Mouse (Mus musculus) myocyte (in vitro differentiated cells): ENCODE data around the gene Grip2. TPM values are rescaled to one million over a fixed set of nuclear protein-coding genes. Genes with fewer than 3 reads are reported as not detected.

Source experiments
- H3K27me3 ChIP-seq: one replicate; pipeline ENCODE4 v1.6.1; 2011; ENCODE audit not compliant: control insufficient read depth, insufficient read depth, insufficient read length
- H3K36me3 ChIP-seq: one replicate; pipeline ENCODE4 v1.6.1; 2011; ENCODE audit not compliant: control insufficient read depth, insufficient read depth
- H3K4me2 ChIP-seq: one replicate; pipeline ENCODE4 v1.6.1; 2011; ENCODE audit warnings: low read depth, control low read depth
- H3K4me3 ChIP-seq: one replicate; pipeline ENCODE4 v1.5.1; 2011; ENCODE audit warnings: mild to moderate bottlenecking, control low read depth, moderate library complexity
- H3K79me2 ChIP-seq: one replicate; pipeline ENCODE4 v1.6.1; 2011; ENCODE audit not compliant: control insufficient read depth, insufficient read depth
- H3ac ChIP-seq: one replicate; pipeline ENCODE4 v1.6.1; 2011; ENCODE audit not compliant: control insufficient read depth, insufficient read length
- CEBPB ChIP-seq: IDR thresholded peaks from 2 replicates; pipeline ENCODE4 v1.6.1; 2011; ENCODE audit warnings: mild to moderate bottlenecking, moderate library complexity; ENCODE audit not compliant: poor library complexity, insufficient read depth, severe bottlenecking
- E2F4 ChIP-seq: IDR thresholded peaks from one replicate; pipeline ENCODE4 v1.6.1; 2011; ENCODE audit warnings: mild to moderate bottlenecking, control low read depth, moderate library complexity; ENCODE audit not compliant: insufficient read depth
- MAX ChIP-seq: IDR thresholded peaks from one replicate; pipeline ENCODE4 v1.6.1; 2011; ENCODE audit warnings: low read depth, mild to moderate bottlenecking, control low read depth
- MYOD1 ChIP-seq, 3 experiments: IDR thresholded peaks; one replicate each; pipeline ENCODE4 v1.6.1; 2011; ENCODE audit warnings: control low read depth in 2 of 3, low read depth in 2 of 3, mild to moderate bottlenecking in 2 of 3, moderate library complexity in 1 of 3; ENCODE audit not compliant: insufficient read length in 2 of 3, control insufficient read depth in 1 of 3
- MYOG ChIP-seq, 3 experiments: IDR thresholded peaks; one replicate each; pipeline ENCODE4 v1.6.1; 2011; ENCODE audit warnings: control low read depth in 2 of 3, low read depth in 2 of 3, mild to moderate bottlenecking in 2 of 3; ENCODE audit not compliant: insufficient read length in 2 of 3, control insufficient read depth in 1 of 3, insufficient read depth in 1 of 3
- POLR2A ChIP-seq: IDR thresholded peaks from one replicate; pipeline ENCODE4 v1.6.1; 2011; ENCODE audit warnings: low read depth, mild to moderate bottlenecking, control low read depth, moderate library complexity; ENCODE audit not compliant: insufficient read length
- POLR2AphosphoS2 ChIP-seq: IDR thresholded peaks from one replicate; pipeline ENCODE4 v1.6.1; 2011; ENCODE audit warnings: low read depth, control low read depth; ENCODE audit not compliant: insufficient read length
- REST ChIP-seq: IDR thresholded peaks from one replicate; pipeline ENCODE4 v1.6.1; 2011; ENCODE audit warnings: mild to moderate bottlenecking, control low read depth, moderate library complexity; ENCODE audit not compliant: insufficient read depth, insufficient read length
- SRF ChIP-seq: IDR thresholded peaks from one replicate; pipeline ENCODE4 v1.6.1; 2011; ENCODE audit warnings: low read depth; ENCODE audit not compliant: control insufficient read depth, insufficient read length
- TCF12 ChIP-seq: IDR thresholded peaks from one replicate; pipeline ENCODE4 v1.6.1; 2011; ENCODE audit warnings: mild to moderate bottlenecking, control low read depth; ENCODE audit not compliant: poor library complexity, insufficient read depth, severe bottlenecking
- TCF3 ChIP-seq: IDR thresholded peaks from one replicate; pipeline ENCODE4 v1.6.1; 2011; ENCODE audit warnings: low read depth, control low read depth; ENCODE audit not compliant: insufficient read length
- USF1 ChIP-seq: IDR thresholded peaks from one replicate; pipeline ENCODE4 v1.6.1; 2011; ENCODE audit warnings: low read depth, mild to moderate bottlenecking, control low read depth, moderate library complexity
- polyA plus RNA-seq: library from polyadenylated mRNA; unstranded; fragments of >200 nt; fragmentation: generic; extraction: Trizol; gene quantifications from one replicate; pipeline ENCODE4 v1.2.1, GENCODE M21; 2012; ENCODE audit warnings: missing spikeins

The Grip2 gene
- polyA plus RNA-seq, 1 experiment: 1.9 TPM

GRCm38 (mm10) chr6:91779206-91779605 lies 47.8 kb downstream of the Grip2 start:
- Histone ChIP-seq H3K36me3 (no peaks in the 10 kb centered on the region), H3K79me2 (no peaks in the 10 kb centered on the region), H3ac (no peak overlapping the region), H3K27me3 (peaks cover 73% of the 10 kb centered on the region), H3K4me2 (no peak overlapping the region), H3K4me3 (no peak overlapping the region)
- no peak for TF ChIP-seq CEBPB
- no peak for TF ChIP-seq TCF12
- TF ChIP-seq REST: no peak
- no peak for TF ChIP-seq POLR2A
- no peak for TF ChIP-seq MYOG (IDR thresholded peaks at IDR 0.05; ENCODE audit: control insufficient read depth in 1 of 3, insufficient read depth in 1 of 3, insufficient read length in 2 of 3, low read depth in 2 of 3)
- no peak for TF ChIP-seq MAX
- no peak for TF ChIP-seq USF1
- no peak for TF ChIP-seq E2F4
- no peak for TF ChIP-seq MYOD1 (IDR thresholded peaks at IDR 0.05; ENCODE audit: control insufficient read depth in 1 of 3, insufficient read length in 2 of 3, low read depth in 2 of 3)

- no peaks in the 10 kb centered on the region for H3K36me3 ChIP-seq
- no peak overlapping the region for H3K4me2 ChIP-seq
- no peak overlapping the region for H3ac ChIP-seq
- H3K4me3 ChIP-seq: no peak overlapping the region
- no peaks in the 10 kb centered on the region for H3K79me2 ChIP-seq
- TF ChIP-seq MYOD1 (IDR thresholded peaks at IDR 0.05; ENCODE audit: control insufficient read depth in 1 of 3, insufficient read length in 2 of 3, low read depth in 2 of 3) (no peak), MYOG (IDR thresholded peaks at IDR 0.05; ENCODE audit: control insufficient read depth in 1 of 3, insufficient read depth in 1 of 3, insufficient read length in 2 of 3, low read depth in 2 of 3) (no peak), POLR2AphosphoS2 (no peak), E2F4 (no peak), MAX (no peak), POLR2A (no peak), SRF (no peak), TCF3 (no peak), USF1 (no peak), TCF12 (no peak), REST (no peak), CEBPB (no peak)
- H3K27me3 ChIP-seq: peaks cover 74% of the 10 kb centered on the region
Observed at GRCm38 (mm10) chr6:91776543-91776942, 50.5 kb downstream of the Grip2 start.

GRCm38 (mm10) chr6:91773951-91774350 lies 53.1 kb downstream of the Grip2 start:
- no peaks in the 10 kb centered on the region for H3K36me3 ChIP-seq
- no peak overlapping the region for H3ac ChIP-seq
- H3K27me3 ChIP-seq: peaks cover 54% of the 10 kb centered on the region

GRCm38 (mm10) chr6:91767550-91767949 lies 59.5 kb downstream of the Grip2 start:
- H3K36me3 ChIP-seq: no peaks in the 10 kb centered on the region
- no peak overlapping the region for H3ac ChIP-seq
- TF ChIP-seq USF1 (no peak), CEBPB (no peak), MAX (no peak), TCF12 (no peak), POLR2A (no peak), SRF (no peak)
- H3K27me3 ChIP-seq: peaks cover 7% of the 10 kb centered on the region
- H3K4me3 ChIP-seq: no peak overlapping the region
- H3K4me2 ChIP-seq: no peak overlapping the region
- no peaks in the 10 kb centered on the region for H3K79me2 ChIP-seq

More at GRCm38 (mm10) chr6:91773951-91774350, 53.1 kb downstream of the Grip2 start:
- H3K4me2 ChIP-seq: no peak overlapping the region
- no peaks in the 10 kb centered on the region for H3K79me2 ChIP-seq
- TF ChIP-seq TCF12: no peak
- peak; percentile 51 for TF ChIP-seq REST
- H3K4me3 ChIP-seq: no peak overlapping the region

GRCm38 (mm10) chr6:91762051-91762742 lies 64.9 kb downstream of the Grip2 start:
- peak; percentile 34 for TF ChIP-seq POLR2AphosphoS2
- no peak for TF ChIP-seq USF1
- Histone ChIP-seq H3K79me2 (no peaks in the 10 kb centered on the region), H3ac (no peak overlapping the region), H3K4me2 (no peak overlapping the region), H3K4me3 (no peak overlapping the region), H3K27me3 (no peaks in the 10 kb centered on the region), H3K36me3 (peaks cover 5% of the 10 kb centered on the region)
